Mouse (Mus musculus): ENCODE results near the gene Fam57b.

Fam57b gene

DNA sequence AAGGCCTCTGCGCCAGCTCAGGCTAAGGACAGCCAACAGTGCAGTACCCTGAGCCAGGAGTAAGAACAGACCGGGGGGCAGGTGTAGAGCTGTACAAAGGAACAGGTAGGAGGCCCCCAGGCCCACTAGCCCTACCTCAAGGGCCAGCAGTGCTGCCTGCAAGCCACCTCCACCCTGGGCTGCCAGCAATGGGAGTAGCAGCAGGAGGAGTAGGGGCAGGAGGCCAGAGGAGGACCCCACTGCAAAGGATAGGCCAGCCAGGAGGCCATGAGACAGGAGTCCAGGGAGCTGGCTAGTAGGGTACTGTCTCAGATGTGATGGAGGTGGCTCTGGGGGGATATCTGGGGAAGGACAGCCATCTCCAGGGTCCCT is 73.0 kb downstream of the Fam57b start:
- no peak for DNase-seq (ENCODE audit: inconsistent ontology term)

DNA sequence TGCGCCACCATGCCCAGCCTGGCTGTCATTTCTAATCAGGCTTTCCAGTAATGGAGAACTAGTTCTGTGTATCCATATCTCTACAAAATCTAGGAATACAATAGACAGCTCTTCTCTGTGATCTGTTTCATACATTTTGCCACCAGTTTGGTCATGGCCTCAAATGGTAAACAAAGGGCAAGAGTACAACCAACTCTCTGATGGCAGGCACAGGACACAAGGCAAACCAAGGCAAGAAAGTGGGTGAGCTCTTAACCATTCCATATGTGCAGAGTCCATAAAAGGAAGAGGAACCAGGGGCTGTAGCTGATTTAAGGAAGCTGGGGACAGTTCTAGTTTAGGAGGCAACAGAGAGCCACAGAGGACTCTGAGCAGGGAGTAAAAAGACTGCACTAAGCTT is 79.8 kb downstream of the Fam57b start:
- no peak for DNase-seq (ENCODE audit: inconsistent ontology term)
